Mouse (Mus musculus): ENCODE measurements around the gene Chat. TPM values are rescaled to one million over a fixed set of nuclear protein-coding genes. Genes with fewer than 3 reads are reported as not detected.

Chat gene
- not detected in 2 replicates for polyA plus RNA-seq (2016; fragmentation: Nextera tagmentation; extraction: Ambion mirVana)

DNA sequence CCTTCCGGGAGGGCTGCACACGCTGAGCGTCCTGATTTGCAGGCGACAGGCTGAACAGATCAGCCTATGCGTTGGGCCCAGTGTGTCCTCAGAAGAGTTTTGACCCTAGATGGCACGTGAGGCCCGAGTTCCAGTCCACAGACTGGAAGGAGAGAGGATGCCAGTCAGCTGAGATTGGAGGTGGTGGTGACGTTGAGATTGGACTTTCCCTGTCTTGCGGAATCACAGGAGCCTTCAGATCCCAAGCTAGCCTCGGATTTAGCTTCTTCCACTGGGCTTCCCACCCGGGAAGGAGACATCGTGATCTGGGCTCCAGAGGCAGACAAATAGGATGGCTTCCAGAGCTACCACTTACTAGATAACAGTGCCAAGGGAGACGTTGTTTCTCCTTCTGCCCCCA lies at the start of gene Chat:
Gene Chat (minus strand): TSS at position 101 of the 400 bp plus-strand sequence.
- Histone ChIP-seq H3K36me3 (no peaks in the 10 kb centered on the region), H3K4me3 (peak within 1 kb of the TSS; percentile 26; the same call in 1 of the 2 replicates), H3K4me1 (peaks cover 4% of the 10 kb centered on the region; the same call in 1 of the 2 replicates), H3K9me3 (replicated peaks) (no peaks in the 10 kb centered on the region), H3K27ac (no peak within 1 kb of the TSS), H3K9ac (no peak within 1 kb of the TSS), H3K27me3 (replicated peaks) (peaks cover 80% of the 10 kb centered on the region), H3K4me2 (peak within 1 kb of the TSS; percentile 40)
- 15% methylated on average over 13 of the region's 13 CpGs for WGBS (ENCODE audit: insufficient replicate concordance)
- ATAC-seq: no peak

DNA sequence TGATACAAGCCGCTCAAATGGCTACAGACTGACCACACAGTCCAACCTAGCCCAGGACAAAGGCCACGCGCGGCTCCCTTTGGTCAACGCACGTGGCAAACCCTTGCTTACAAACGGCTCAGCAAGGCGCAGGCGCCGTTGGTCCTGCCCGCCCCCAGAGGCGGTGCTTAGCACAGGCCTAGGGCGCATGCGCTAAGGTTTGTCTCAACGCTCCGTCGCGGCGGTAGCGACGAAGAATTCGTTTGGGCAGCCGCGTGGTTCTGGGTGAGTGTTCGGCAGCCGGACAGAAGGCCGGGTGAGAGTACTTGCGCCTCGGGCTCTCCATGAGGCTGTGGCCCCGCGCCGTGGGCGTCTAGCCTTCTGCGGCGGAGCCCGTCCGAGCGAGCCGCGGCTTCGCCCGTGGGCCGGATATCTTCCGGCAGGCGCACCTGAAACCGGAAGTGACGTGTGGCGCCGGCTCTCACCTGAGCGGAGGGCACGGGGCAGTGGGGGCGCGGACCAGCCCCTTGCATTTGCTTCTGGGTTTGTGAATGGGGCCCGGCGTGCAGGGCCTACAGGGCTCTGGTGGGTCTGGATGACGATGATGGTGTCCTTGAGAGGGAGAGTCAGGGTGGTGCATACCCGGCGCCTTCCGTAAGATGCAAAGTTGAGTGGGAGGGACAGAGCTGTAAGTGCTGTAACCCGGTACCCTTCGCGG lies 47.7 kb upstream of the Chat start, which contains the start of gene Ercc6:
Gene Ercc6 (plus strand): TSS at position 186 of the 697 bp plus-strand sequence.
- H3K9ac ChIP-seq: peak within 1 kb of the TSS; percentile 78
- peak within 1 kb of the TSS; percentile 79 for H3K27ac ChIP-seq
- no peaks in the 10 kb centered on the region for H3K27me3 ChIP-seq (replicated peaks)
- peak within 1 kb of the TSS; percentile 70 for H3K4me3 ChIP-seq
- H3K4me2 ChIP-seq: peak within 1 kb of the TSS; percentile 83
- no peaks in the 10 kb centered on the region for H3K9me3 ChIP-seq (replicated peaks)
- H3K36me3 ChIP-seq: peaks cover 22% of the 10 kb centered on the region
- peak; percentile 92 for ATAC-seq
- under 1% methylated on average over 62 of the region's 62 CpGs for WGBS (ENCODE audit: insufficient replicate concordance)
- H3K4me1 ChIP-seq: peaks cover 30% of the 10 kb centered on the region

DNA sequence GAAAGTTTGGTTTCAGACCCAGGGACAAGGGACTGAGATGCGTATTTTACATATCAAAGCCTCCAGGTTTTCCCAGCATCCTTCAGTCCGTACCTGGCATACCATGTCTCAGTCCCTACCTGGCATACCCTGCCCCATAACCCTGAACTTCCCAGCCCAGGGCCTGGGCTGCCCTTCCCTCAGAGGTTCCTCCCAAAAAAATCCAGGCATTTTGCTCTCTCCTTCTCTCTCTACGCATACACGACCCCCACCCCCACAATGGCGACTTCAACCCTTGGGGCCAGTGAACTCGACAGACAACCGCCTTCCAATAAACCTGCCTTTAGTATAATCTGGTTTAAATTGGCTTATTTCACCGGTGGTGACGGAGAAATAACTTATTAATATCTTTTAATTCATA lies 47.1 kb upstream of the Chat start:
- H3K4me3 ChIP-seq: peak overlapping the region; percentile 70; the same call in 1 of the 2 replicates
- H3K9ac ChIP-seq: peak overlapping the region; percentile 78
- WGBS (ENCODE audit: insufficient replicate concordance): 36% methylated on average over 9 of the region's 9 CpGs
- H3K4me1 ChIP-seq: peaks cover 35% of the 10 kb centered on the region
- no peaks in the 10 kb centered on the region for H3K27me3 ChIP-seq (replicated peaks)
- peaks cover 18% of the 10 kb centered on the region for H3K36me3 ChIP-seq
- ATAC-seq: peak; percentile 10; the same call in 1 of the 2 replicates
- no peak overlapping the region for H3K27ac ChIP-seq
- H3K4me2 ChIP-seq: peak overlapping the region; percentile 83
- H3K9me3 ChIP-seq (replicated peaks): no peaks in the 10 kb centered on the region

DNA sequence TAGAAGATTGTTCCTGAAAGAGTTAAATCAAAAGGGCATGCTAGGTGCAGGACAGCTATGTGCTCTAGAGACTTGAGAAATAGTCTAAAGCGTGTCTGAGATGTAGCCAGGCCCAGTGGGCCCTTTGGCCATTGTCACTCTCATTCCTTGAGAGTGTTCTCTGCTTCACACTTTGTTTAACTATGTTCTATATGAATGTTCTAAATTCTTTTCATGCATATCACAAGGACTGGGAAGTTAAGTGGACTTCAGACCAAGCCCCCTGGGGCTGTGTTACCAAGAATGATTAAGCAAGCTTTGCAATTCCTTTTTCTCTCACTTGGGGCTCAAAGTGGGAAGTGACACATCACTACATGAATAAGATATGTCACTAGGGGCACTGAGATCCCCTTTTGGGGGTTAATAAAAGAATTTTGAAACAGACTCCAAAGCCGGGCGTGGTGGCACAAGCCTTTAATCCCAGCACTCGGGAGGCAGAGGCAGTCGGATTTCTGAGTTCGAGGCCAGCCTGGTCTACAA lies 43.7 kb upstream of the Chat start:
- no peak overlapping the region for H3K4me2 ChIP-seq
- H3K27me3 ChIP-seq (replicated peaks): no peaks in the 10 kb centered on the region
- no peak overlapping the region for H3K9ac ChIP-seq
- H3K4me1 ChIP-seq: peaks cover 30% of the 10 kb centered on the region
- no peak overlapping the region for H3K4me3 ChIP-seq
- H3K36me3 ChIP-seq: no peaks in the 10 kb centered on the region
- no peak overlapping the region for H3K27ac ChIP-seq
- WGBS (ENCODE audit: insufficient replicate concordance): 75% methylated on average over 6 of the region's 6 CpGs
- no peak for ATAC-seq
- no peaks in the 10 kb centered on the region for H3K9me3 ChIP-seq (replicated peaks)

DNA sequence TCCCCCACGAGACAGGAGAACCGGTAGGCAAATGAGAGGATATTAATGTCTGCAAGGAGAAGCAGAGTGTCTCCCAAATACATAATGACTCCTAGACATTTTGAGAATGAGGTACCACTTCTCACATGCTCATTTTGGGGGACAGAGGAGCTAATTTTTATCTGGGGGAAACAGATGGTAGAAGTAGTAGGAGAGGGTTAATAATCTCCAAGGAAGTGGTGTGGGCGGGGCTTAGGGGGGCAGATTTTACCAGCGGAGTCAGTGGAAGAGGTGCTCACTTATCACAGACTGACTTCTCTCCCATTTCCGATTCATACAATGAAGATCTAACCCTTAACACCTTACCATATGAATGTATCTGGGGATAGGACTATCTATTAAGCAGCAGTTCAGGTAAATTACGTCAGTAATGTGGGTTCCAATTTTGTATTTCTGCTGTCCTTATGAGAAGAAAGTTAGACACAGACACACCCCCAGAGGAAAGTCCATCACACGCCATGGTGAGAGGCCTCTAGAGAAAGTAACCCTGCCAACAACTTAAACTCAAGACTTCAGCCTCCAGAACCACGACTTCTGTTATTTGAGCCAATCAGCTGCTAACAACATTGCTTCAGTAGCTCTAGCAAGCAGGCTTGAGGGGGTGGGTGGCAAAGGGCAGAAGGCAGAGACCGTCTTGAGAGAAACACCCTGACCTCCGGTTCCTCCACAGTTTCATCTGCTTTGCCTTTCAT lies 42.5 kb upstream of the Chat start:
- whole genome bisulfite sequencing (ENCODE audit: insufficient replicate concordance): 20% methylated on average over 10 of the region's 10 CpGs
- Histone ChIP-seq H3K9me3 (replicated peaks) (no peaks in the 10 kb centered on the region), H3K4me2 (peak overlapping the region; percentile 46), H3K4me3 (no peak overlapping the region), H3K27me3 (replicated peaks) (no peaks in the 10 kb centered on the region), H3K4me1 (peaks cover 23% of the 10 kb centered on the region), H3K36me3 (no peaks in the 10 kb centered on the region), H3K27ac (no peak overlapping the region), H3K9ac (no peak overlapping the region)
- ATAC-seq: peak; percentile 74

DNA sequence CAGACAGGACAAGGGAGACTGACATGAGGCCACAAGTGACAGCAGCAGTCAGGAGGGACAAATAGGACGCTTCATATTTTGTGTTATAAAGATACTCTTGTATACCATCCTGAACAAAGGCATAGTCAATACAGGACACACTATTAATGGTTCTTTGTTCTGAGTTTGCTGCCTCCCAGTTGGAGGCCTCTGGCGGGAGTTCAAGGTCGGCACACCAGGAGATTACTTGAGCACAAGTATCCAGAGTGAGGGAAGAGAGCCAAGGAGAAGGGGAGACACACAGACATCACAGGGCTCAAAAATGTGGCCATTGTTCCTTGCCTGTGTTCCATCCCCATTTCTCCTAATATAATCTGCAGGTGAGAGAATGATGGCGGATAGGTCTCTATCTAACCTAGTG lies 41.4 kb upstream of the Chat start:
- no peak overlapping the region for H3K9ac ChIP-seq
- no peak overlapping the region for H3K4me3 ChIP-seq
- H3K9me3 ChIP-seq (replicated peaks): no peaks in the 10 kb centered on the region
- 64% methylated on average over 4 of the region's 4 CpGs for WGBS (ENCODE audit: insufficient replicate concordance)
- no peak overlapping the region for H3K27ac ChIP-seq
- 0 out of 2 replicates have a peak, but pooled peaks cover 4% of the 10 kb centered on the region for H3K27me3 ChIP-seq (replicated peaks)
- ATAC-seq: no peak
- H3K4me1 ChIP-seq: peaks cover 17% of the 10 kb centered on the region
- H3K4me2 ChIP-seq: no peak overlapping the region
- no peaks in the 10 kb centered on the region for H3K36me3 ChIP-seq

DNA sequence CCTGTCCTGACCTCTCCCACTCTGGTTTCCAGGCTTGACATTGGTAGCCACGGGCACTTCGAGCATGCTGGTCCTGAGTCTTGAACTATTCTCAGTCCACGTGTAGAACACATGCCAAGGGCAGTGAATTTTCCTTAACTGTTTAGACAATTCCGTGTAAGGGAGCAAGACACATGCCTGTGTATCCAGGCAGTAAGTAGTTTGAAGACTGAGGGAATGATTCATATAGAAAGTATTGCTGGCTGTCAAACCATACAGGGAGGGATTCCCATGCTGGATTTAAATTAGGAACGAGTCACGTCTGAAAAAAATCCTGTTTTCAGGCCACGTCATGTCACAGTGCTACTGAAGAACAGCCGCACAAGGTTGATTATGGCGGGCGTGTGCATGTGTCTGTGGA lies 40.5 kb upstream of the Chat start:
- H3K9ac ChIP-seq: no peak overlapping the region
- no peaks in the 10 kb centered on the region for H3K36me3 ChIP-seq
- WGBS (ENCODE audit: insufficient replicate concordance): 69% methylated on average over 10 of the region's 10 CpGs
- peaks cover 4% of the 10 kb centered on the region; the same call in 1 of the 2 replicates for H3K27me3 ChIP-seq (replicated peaks)
- H3K27ac ChIP-seq: no peak overlapping the region
- no peak for ATAC-seq
- peaks cover 17% of the 10 kb centered on the region for H3K4me1 ChIP-seq
- H3K4me3 ChIP-seq: no peak overlapping the region
- H3K9me3 ChIP-seq (replicated peaks): no peaks in the 10 kb centered on the region
- H3K4me2 ChIP-seq: no peak overlapping the region

DNA sequence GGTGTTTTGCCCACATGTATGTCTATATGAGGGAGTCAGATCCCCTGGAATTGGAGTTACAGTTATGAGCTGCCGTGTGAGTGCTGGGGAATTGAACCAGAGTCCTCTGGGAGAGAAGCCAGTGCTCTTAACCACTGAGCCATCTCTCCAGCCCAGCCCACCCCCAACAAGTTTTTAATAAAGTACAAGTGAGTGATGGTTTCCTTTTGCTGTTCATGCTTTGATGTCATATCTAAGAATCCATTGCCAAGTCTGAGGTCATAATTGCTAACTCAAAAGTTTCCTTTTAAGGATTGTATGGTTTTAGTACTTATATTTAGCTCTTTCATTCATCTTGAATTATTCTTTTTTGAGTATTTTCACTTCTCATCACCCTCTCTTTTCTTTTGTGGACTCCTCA lies 38.1 kb upstream of the Chat start:
- Histone ChIP-seq H3K9ac (no peak overlapping the region), H3K4me3 (no peak overlapping the region), H3K4me2 (no peak overlapping the region), H3K4me1 (peaks cover 15% of the 10 kb centered on the region), H3K36me3 (no peaks in the 10 kb centered on the region), H3K27ac (no peak overlapping the region), H3K27me3 (replicated peaks) (peaks cover 6% of the 10 kb centered on the region; the same call in 1 of the 2 replicates), H3K9me3 (replicated peaks) (no peaks in the 10 kb centered on the region)
- ATAC-seq: no peak
- 50% methylated on average over 1 of the region's 1 CpGs for WGBS (ENCODE audit: insufficient replicate concordance)

DNA sequence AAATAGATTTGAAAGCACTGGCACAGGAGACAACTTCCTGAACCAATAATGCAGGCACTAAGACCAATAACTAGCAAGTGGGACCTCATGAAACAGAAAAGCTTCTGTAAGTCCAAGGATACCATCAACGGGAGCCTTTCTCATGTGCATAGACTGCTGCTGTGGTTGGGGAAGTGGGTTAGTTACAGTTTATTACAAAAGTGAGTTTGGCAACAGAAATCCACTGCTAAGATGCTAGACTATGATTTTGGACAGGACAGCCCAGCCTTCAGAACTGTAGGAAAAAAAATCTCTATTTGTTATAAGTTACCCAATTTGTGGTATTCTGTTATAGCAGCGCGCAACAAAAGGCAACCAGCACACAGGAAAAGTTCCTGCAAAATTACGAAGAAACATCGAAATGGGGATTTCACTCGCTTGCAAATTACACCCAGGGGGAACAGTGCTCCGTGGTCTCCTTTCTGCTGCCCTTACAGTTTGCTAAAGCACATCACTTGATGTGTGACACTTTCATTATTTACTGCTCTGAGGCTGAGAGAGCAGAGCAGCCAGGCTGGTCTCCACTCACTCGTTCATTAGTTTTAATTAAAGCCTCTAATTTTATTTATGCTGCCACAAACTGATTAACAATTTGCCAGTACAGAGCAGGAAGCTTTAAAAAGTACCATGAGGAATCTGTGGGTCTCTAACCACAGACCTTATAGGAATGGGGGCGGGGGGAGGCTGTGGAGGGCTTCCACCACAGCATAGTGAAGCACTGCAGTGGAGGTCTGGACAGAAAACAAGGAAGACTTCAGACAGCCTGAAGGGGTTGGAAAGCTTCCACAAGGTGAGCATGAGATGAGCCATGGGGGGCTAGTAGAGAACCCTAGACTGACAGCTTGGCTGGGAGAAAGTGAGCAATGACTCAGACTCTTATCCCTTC lies 37.2 kb upstream of the Chat start:
- H3K9ac ChIP-seq: no peak overlapping the region
- H3K27ac ChIP-seq: no peak overlapping the region
- no peak for ATAC-seq
- peaks cover 6% of the 10 kb centered on the region; the same call in 1 of the 2 replicates for H3K27me3 ChIP-seq (replicated peaks)
- H3K4me1 ChIP-seq: peaks cover 6% of the 10 kb centered on the region
- H3K4me2 ChIP-seq: no peak overlapping the region
- 69% methylated on average over 9 of the region's 9 CpGs for WGBS (ENCODE audit: insufficient replicate concordance)
- H3K9me3 ChIP-seq (replicated peaks): no peaks in the 10 kb centered on the region
- H3K36me3 ChIP-seq: no peaks in the 10 kb centered on the region
- H3K4me3 ChIP-seq: no peak overlapping the region

DNA sequence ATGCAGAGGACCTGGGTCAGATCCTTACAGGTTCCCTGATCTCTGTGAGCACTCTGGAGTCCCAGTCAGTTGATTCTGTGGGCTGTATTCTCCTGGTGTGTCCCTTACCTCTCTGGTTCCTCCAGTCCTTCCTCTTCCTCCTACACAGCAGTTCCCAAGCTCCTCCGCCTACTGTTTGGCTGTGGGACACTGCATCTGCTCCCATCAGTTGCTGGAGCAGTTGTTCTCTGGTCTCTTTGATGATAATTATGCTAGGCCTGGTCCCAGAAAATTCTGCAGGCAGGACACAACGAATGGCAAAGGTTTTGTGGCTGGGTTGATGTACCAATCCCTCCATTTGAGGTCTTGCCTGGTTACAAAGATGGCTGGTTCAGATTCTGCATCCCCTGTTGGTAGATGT lies 35.5 kb upstream of the Chat start:
- Histone ChIP-seq H3K27me3 (replicated peaks) (peaks cover 6% of the 10 kb centered on the region; the same call in 1 of the 2 replicates), H3K4me1 (no peaks in the 10 kb centered on the region), H3K9ac (no peak overlapping the region), H3K4me3 (no peak overlapping the region), H3K27ac (no peak overlapping the region), H3K36me3 (no peaks in the 10 kb centered on the region), H3K9me3 (replicated peaks) (no peaks in the 10 kb centered on the region), H3K4me2 (no peak overlapping the region)
- no peak for ATAC-seq
- WGBS (ENCODE audit: insufficient replicate concordance): 43% methylated on average over 2 of the region's 2 CpGs

DNA sequence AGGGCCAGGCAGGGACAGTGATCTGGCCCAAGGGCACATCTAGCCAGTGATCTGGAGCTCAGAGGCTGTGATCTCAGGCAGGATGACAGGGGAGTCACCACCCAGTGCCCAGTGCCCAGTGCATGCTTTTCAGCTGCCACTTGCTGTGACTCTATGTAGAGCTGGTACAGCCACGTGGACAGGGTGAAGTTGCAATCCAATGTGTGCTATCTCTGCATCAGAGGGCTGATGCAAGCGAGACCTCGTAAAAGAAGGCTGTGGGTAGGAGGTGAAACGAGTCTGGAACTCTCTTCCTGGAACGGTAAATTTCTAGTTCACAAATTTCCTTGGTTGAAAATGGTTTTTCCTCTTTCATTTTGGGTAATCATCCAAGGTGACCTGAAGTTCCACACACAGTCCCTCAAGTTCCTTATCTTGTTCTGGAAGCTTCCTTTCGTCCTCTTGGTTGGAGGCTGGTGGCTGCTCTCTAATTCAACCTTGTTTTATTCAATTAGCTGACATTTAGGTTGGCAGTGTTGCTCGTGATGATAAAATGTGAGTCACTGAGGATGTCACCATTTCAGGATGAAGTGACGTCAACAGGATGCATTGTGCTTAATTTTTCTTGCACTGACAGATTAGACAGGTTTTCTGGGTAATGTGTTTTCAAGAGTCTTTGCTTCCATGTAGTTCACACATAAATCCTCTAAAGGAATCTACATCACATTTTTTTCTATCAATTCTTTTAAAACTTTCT lies 30.5 kb upstream of the Chat start:
- H3K4me1 ChIP-seq: peaks cover 4% of the 10 kb centered on the region
- no peak overlapping the region for H3K4me3 ChIP-seq
- WGBS (ENCODE audit: insufficient replicate concordance): 37% methylated on average over 8 of the region's 8 CpGs
- H3K9ac ChIP-seq: no peak overlapping the region
- H3K27ac ChIP-seq: no peak overlapping the region
- H3K27me3 ChIP-seq (replicated peaks): peaks cover 30% of the 10 kb centered on the region
- H3K36me3 ChIP-seq: no peaks in the 10 kb centered on the region
- no peaks in the 10 kb centered on the region for H3K9me3 ChIP-seq (replicated peaks)
- H3K4me2 ChIP-seq: no peak overlapping the region
- ATAC-seq: no peak

Data from liver, embryonic 12.5 days (tissue).